Mouse (Mus musculus): ENCODE results near the gene Mboat7.

GRCm38 (mm10) chr7:3645488-3646025 is 47.8 kb downstream of the Mboat7 start:
- TF ChIP-seq POLR2A (IDR thresholded peaks at IDR 0.05; ENCODE audit: low read depth, low read length) (no peak), CTCF (IDR thresholded peaks at IDR 0.05; ENCODE audit: extremely low read depth, insufficient read depth, insufficient read length, insufficient replicate concordance) (no peak)

Data from spleen, adult 2 months (tissue).